Mouse (Mus musculus): ENCODE results near the gene Pdcd2l. TPM values are rescaled to one million over a fixed set of nuclear protein-coding genes. Genes with fewer than 3 reads are reported as not detected.

Pdcd2l gene
- polyA plus RNA-seq, 1 experiment from 2014 or later, result 56.2 TPM

Other genes starting within 250 kb of the Pdcd2l start
- gene Scgb2b27, start 182.7 kb downstream of the Pdcd2l start, polyA plus RNA-seq (2015; fragmentation: Nextera tagmentation; extraction: Ambion mirVana), result not detected in 2 replicates
- not detected in 2 replicates for gene Scgb1b27, start 175.2 kb downstream of the Pdcd2l start, polyA plus RNA-seq (2015; fragmentation: Nextera tagmentation; extraction: Ambion mirVana)
- not detected in 2 replicates for gene Scgb1b30, start 101.2 kb downstream of the Pdcd2l start, polyA plus RNA-seq (2015; fragmentation: Nextera tagmentation; extraction: Ambion mirVana)
- 6.5 and 7.2 TPM in 2 replicates for gene Wtip, start 63.4 kb downstream of the Pdcd2l start, polyA plus RNA-seq (2015; fragmentation: Nextera tagmentation; extraction: Ambion mirVana)
- 192 and 203 TPM in 2 replicates for gene Uba2, start 27.1 kb downstream of the Pdcd2l start, polyA plus RNA-seq (2015; fragmentation: Nextera tagmentation; extraction: Ambion mirVana)
- 252 and 256 TPM in 2 replicates for gene Gpi1, start 33.7 kb upstream of the Pdcd2l start, polyA plus RNA-seq (2015; fragmentation: Nextera tagmentation; extraction: Ambion mirVana)
- gene Gm6096, start 54.4 kb upstream of the Pdcd2l start, polyA plus RNA-seq (2015; fragmentation: Nextera tagmentation; extraction: Ambion mirVana), result not detected in 2 replicates
- 57.6 and 63.8 TPM in 2 replicates for gene 4931406P16Rik, start 116.9 kb upstream of the Pdcd2l start, polyA plus RNA-seq (2015; fragmentation: Nextera tagmentation; extraction: Ambion mirVana)
- 88.7 and 92.0 TPM in 2 replicates for gene Lsm14a, start 196.7 kb upstream of the Pdcd2l start, polyA plus RNA-seq (2015; fragmentation: Nextera tagmentation; extraction: Ambion mirVana)